Mouse (Mus musculus): ENCODE data around the gene Snrpg. TPM values are rescaled to one million over a fixed set of nuclear protein-coding genes. Genes with fewer than 3 reads are reported as not detected.
"Not testable (repeated sequence)": the region's sequence is repeated elsewhere in the genome, so short reads cannot be mapped to it uniquely, and the experiment has no call there.

The Snrpg gene
- polyA plus RNA-seq, 1 experiment: 3.6 TPM

DNA sequence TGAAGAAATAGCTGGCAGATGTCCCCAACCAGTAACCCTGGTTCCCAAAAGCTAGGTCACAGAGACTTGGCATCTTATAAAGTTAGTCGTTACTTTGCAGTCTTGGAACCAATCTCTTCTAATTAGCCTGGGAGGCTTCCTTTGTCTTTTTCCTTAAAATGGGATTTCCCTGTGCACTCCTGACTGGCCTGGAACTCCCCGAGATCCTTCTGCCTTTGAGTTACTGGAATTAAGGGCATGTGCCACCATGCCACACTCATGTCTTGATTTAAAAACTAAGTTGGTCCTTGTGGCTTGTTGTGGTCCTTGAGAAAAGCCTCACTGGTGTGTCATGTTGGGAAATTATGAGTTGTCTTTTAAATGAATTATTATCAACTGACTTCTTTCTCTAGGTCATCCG, 7.2 kb downstream of the Snrpg start:
- TF ChIP-seq TAL1 (IDR thresholded peaks at IDR 0.05; ENCODE audit: low read length) (no peak), GATA1 (IDR thresholded peaks at IDR 0.05; ENCODE audit: low read length) (no peak)
- peaks cover 66% of the 10 kb centered on the region for H3K36me3 ChIP-seq (ENCODE audit: control insufficient read depth)
- peaks cover 4% of the 10 kb centered on the region for H3K4me1 ChIP-seq (ENCODE audit: control insufficient read depth)
- no peaks in the 10 kb centered on the region for H3K9me3 ChIP-seq (ENCODE audit: control insufficient read depth, low read length)
- no peaks in the 10 kb centered on the region for H3K27me3 ChIP-seq (ENCODE audit: control insufficient read depth)
- H3K4me3 ChIP-seq (replicated peaks): no peak overlapping the region

DNA sequence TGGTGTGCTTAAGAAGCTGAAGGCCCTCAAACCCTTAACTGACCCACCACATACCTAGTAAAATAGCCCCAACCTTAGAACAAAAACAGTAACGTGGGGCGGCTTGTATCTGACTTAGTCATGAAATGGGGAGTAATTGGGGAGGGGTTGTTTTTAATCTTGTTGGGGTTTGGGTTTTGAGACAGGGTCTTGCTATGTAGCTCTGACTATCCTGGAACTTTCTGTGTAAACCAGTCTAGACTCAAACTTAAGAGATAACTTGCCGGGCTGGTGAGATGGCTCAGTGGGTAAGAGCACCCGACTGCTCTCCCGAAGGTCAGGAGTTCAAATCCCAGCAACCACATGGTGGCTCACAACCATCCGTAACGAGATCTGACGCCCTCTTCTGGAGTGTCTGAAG, 9.0 kb downstream of the Snrpg start:
- not testable (repeated sequence) for H3K4me3 ChIP-seq (replicated peaks); H3K27me3 ChIP-seq (ENCODE audit: control insufficient read depth); H3K4me1 ChIP-seq (ENCODE audit: control insufficient read depth); H3K9me3 ChIP-seq (ENCODE audit: control insufficient read depth, low read length)
- H3K36me3 ChIP-seq (ENCODE audit: control insufficient read depth): peaks cover 51% of the 10 kb centered on the region

DNA sequence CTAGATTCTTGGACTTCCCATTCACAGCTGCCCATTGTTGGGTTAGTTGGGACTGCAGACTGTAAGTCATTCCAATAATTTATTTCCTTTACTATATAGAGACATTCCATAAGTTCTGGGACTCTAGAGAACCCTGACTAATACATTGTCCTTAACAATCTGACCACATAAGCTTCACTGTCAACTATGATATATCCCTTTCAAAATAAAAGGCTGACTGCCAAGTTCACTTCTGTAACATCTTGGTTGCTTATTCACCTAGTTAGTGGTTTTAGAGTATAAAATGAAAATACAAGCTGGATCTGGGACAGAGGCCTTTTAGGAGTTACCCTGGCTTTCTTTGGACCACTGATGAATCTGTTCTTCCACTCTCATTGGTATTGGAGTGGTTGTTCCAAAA, 11.4 kb downstream of the Snrpg start:
- Histone ChIP-seq H3K36me3 (ENCODE audit: control insufficient read depth) (peaks cover 34% of the 10 kb centered on the region), H3K4me3 (replicated peaks) (no peak overlapping the region), H3K9me3 (ENCODE audit: control insufficient read depth, low read length) (no peaks in the 10 kb centered on the region), H3K27me3 (ENCODE audit: control insufficient read depth) (no peaks in the 10 kb centered on the region), H3K4me1 (ENCODE audit: control insufficient read depth) (peaks cover 4% of the 10 kb centered on the region)
- no peak for TF ChIP-seq TAL1 (IDR thresholded peaks at IDR 0.05; ENCODE audit: low read length)
- TF ChIP-seq GATA1 (IDR thresholded peaks at IDR 0.05; ENCODE audit: low read length): no peak

DNA sequence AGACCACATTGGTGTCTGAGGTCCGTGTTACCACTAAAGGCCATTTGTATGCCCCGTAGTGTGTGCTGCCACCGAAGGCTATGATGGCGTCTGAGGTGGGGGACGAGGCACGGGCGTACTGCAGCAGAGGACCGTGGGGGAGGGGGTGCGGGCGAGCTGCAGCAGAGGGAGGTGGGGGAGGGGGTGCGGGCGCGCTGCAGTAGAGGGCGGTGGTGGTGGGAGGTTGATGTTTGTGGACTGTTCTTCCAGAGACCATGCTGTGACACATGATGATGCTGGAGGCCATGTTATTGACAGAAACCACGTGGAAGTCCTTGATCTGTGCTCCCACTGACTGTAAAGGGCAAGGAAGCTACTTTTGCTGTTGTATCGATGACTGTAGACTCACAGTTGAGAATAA, 12.3 kb downstream of the Snrpg start:
- H3K4me3 ChIP-seq (replicated peaks): no peak overlapping the region

DNA sequence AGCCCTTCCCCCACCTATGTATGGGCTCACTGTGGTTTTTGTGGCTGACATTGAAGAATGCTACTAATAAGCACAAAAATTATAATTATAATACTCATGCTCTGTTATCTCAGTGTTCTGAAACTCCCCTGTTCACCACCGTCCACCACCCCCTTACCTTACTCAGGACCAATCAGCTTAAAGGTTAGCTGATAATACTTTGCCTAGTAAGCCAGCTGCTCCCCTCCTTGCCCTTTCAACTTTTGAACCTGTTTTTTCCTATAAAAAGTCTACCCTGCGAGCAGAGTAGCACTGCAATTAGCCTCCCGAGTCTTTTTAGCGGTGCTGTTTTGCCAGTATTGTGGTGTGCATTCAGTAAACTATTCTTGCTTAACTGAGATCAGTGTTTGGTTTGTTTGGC, 13.6 kb downstream of the Snrpg start:
- peaks cover 4% of the 10 kb centered on the region for H3K4me1 ChIP-seq (ENCODE audit: control insufficient read depth)
- H3K4me3 ChIP-seq (replicated peaks): no peak overlapping the region
- H3K36me3 ChIP-seq (ENCODE audit: control insufficient read depth): peaks cover 29% of the 10 kb centered on the region
- H3K9me3 ChIP-seq (ENCODE audit: control insufficient read depth, low read length): no peaks in the 10 kb centered on the region
- no peaks in the 10 kb centered on the region for H3K27me3 ChIP-seq (ENCODE audit: control insufficient read depth)
- TF ChIP-seq GATA1 (IDR thresholded peaks at IDR 0.05; ENCODE audit: low read length): no peak

More for the DNA sequence above, 12.3 kb downstream of the Snrpg start:
- TF ChIP-seq GATA1 (IDR thresholded peaks at IDR 0.05; ENCODE audit: low read length) (no peak), TAL1 (IDR thresholded peaks at IDR 0.05; ENCODE audit: low read length) (no peak)
- no peaks in the 10 kb centered on the region for H3K27me3 ChIP-seq (ENCODE audit: control insufficient read depth)
- H3K9me3 ChIP-seq (ENCODE audit: control insufficient read depth, low read length): no peaks in the 10 kb centered on the region
- H3K36me3 ChIP-seq (ENCODE audit: control insufficient read depth): peaks cover 31% of the 10 kb centered on the region
- H3K4me1 ChIP-seq (ENCODE audit: control insufficient read depth): peaks cover 4% of the 10 kb centered on the region

DNA sequence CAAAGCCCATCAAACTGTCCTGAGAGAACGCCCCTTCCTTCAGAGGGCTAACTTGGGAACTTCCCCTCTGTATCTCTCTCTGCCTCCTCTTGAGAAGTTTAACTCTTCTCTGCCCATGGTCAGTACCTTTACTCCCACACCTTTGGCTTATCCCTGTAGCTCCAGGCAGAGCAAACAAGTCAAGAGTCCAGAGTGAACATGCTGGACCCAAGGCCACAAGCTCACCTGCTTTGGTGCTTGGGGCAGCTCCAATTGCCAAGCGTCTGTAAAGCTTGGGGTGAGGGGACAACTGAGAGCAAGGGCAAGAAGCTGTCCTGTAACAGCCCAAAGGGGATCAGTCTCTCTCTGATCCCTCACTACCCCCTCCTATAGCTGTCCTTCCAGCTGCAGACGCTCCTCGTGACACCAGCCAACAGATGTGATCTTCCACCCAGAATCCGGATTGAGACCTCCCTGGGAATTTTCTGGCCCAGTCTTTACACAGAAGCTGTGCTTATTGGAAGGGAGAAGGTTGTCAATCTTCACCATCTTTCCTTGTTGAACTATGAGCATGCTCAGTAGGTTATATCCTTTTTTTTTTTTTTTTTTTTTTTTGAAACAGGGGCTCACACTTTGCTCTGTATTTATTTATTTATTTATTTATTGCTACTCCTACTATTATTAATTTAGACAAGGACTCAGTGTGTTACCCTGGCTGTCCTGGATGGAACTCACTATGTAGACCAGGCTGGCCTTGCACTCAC, 14.4 kb downstream of the Snrpg start:
- TF ChIP-seq GATA1 (IDR thresholded peaks at IDR 0.05; ENCODE audit: low read length) (no peak), TAL1 (IDR thresholded peaks at IDR 0.05; ENCODE audit: low read length) (no peak)
- no peaks in the 10 kb centered on the region for H3K9me3 ChIP-seq (ENCODE audit: control insufficient read depth, low read length)
- H3K4me3 ChIP-seq (replicated peaks): no peak overlapping the region
- H3K36me3 ChIP-seq (ENCODE audit: control insufficient read depth): peaks cover 31% of the 10 kb centered on the region
- no peaks in the 10 kb centered on the region for H3K27me3 ChIP-seq (ENCODE audit: control insufficient read depth)
- H3K4me1 ChIP-seq (ENCODE audit: control insufficient read depth): peaks cover 4% of the 10 kb centered on the region

DNA sequence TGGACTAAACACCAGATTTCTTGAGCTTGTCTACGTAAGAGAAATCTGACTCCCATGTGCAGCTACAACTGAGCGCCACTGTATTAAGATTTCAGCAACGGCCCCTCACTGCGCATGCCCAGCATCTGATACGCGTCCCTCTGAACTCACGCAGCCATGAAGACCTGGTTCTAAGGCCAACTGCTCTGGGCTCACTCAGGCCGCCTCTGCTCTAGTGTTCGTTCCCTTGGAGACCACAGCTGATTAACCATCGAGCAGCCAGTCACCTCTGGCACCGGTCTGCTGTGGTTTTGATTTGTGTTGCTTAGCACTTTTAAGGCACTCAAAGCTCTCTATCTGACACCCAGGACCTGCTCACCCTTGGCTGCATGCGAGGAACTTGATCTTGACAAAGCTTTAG, 16.2 kb downstream of the Snrpg start:
- Histone ChIP-seq H3K9me3 (ENCODE audit: control insufficient read depth, low read length) (no peaks in the 10 kb centered on the region), H3K36me3 (ENCODE audit: control insufficient read depth) (peaks cover 47% of the 10 kb centered on the region), H3K27me3 (ENCODE audit: control insufficient read depth) (no peaks in the 10 kb centered on the region), H3K4me1 (ENCODE audit: control insufficient read depth) (peaks cover 4% of the 10 kb centered on the region), H3K4me3 (replicated peaks) (no peak overlapping the region)
- no peak for TF ChIP-seq TAL1 (IDR thresholded peaks at IDR 0.05; ENCODE audit: low read length)
- no peak for TF ChIP-seq GATA1 (IDR thresholded peaks at IDR 0.05; ENCODE audit: low read length)

DNA sequence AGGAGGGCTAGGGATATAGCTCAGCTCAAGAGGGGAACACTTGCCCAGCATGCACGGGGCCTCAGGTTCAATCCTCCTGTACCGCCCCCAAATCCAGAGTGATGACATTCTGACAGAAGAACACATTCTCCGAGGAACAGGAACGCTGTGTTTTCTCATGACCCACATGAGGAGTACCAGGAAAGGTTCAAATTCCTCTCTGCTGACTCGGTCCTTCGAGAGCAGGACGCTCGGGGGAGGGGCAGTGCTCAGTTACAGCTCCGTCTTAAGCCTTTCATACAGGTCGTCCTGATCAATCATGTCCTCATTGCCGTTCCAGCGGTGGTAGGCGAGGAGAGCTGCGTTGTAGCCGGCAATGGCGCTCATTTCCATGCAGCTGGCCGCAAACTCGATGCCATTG, 17.4 kb downstream of the Snrpg start:
- Histone ChIP-seq H3K27me3 (ENCODE audit: control insufficient read depth) (no peaks in the 10 kb centered on the region), H3K9me3 (ENCODE audit: control insufficient read depth, low read length) (no peaks in the 10 kb centered on the region), H3K36me3 (ENCODE audit: control insufficient read depth) (peaks cover 49% of the 10 kb centered on the region), H3K4me3 (replicated peaks) (no peak overlapping the region), H3K4me1 (ENCODE audit: control insufficient read depth) (peaks cover 4% of the 10 kb centered on the region)
- no peak for TF ChIP-seq TAL1 (IDR thresholded peaks at IDR 0.05; ENCODE audit: low read length)
- no peak for TF ChIP-seq GATA1 (IDR thresholded peaks at IDR 0.05; ENCODE audit: low read length)

DNA sequence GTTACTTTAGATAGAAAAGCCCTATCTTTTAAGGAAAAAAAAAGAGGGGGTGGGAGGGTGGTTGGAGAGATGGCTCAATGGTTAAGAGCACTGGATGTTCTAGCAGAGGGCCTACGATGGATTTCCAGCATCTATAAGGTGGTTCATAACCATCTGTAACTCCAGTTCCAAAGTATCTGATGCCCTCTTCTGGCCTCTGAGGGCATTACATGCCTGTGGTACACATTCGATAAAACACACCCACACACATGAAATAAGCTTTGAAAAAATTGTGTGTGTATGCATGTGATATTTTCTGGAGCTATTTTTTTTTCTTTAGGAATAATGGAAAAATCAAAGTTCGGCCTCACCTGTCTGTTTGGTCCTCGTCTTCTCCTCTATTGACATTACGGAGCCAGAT, 20.2 kb downstream of the Snrpg start:
- H3K4me1 ChIP-seq (ENCODE audit: control insufficient read depth): peaks cover 23% of the 10 kb centered on the region
- H3K4me3 ChIP-seq (replicated peaks): no peak overlapping the region
- TF ChIP-seq GATA1 (IDR thresholded peaks at IDR 0.05; ENCODE audit: low read length) (no peak), TAL1 (IDR thresholded peaks at IDR 0.05; ENCODE audit: low read length) (no peak)
- H3K36me3 ChIP-seq (ENCODE audit: control insufficient read depth): peaks cover 59% of the 10 kb centered on the region
- H3K9me3 ChIP-seq (ENCODE audit: control insufficient read depth, low read length): no peaks in the 10 kb centered on the region
- no peaks in the 10 kb centered on the region for H3K27me3 ChIP-seq (ENCODE audit: control insufficient read depth)

DNA sequence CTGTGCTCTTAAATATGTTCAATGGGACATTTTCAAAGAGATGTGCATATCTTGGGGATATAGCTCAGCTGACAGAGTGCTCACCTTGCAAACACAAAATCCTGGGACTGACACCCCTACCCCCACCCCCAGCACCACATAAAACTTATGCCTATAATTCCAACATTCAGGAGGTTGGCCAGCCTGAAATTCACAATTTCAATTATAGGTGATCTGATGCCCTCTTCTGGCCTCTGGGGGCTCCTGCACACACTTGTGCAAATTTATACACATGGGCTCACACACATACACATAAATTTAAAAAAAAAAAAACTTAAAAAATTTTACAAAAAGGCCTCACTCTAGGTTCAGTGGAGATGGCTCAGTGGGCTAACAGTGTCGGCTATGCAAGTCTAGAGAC, 22.1 kb downstream of the Snrpg start:
- no peaks in the 10 kb centered on the region for H3K9me3 ChIP-seq (ENCODE audit: control insufficient read depth, low read length)
- peaks cover 41% of the 10 kb centered on the region for H3K4me1 ChIP-seq (ENCODE audit: control insufficient read depth)
- H3K4me3 ChIP-seq (replicated peaks): no peak overlapping the region
- peaks cover 48% of the 10 kb centered on the region for H3K36me3 ChIP-seq (ENCODE audit: control insufficient read depth)
- peaks cover 7% of the 10 kb centered on the region for H3K27me3 ChIP-seq (ENCODE audit: control insufficient read depth)
- TF ChIP-seq GATA1 (IDR thresholded peaks at IDR 0.05; ENCODE audit: low read length) (no peak), TAL1 (IDR thresholded peaks at IDR 0.05; ENCODE audit: low read length) (no peak)
